Mouse (Mus musculus) lung, postnatal 0 days (tissue): ENCODE measurements around the gene Ccdc96.

Source experiments
- CTCF ChIP-seq: IDR thresholded peaks from 2 replicates; pipeline ENCODE4 v1.5.1; 2016; ENCODE audit warnings: antibody characterized with exemption, mild to moderate bottlenecking
- EP300 ChIP-seq: IDR thresholded peaks from 2 replicates; pipeline ENCODE4 v1.6.1; 2016; ENCODE audit warnings: antibody characterized with exemption, mild to moderate bottlenecking, control low read depth

GRCm38 (mm10) chr5:36447872-36448271, 36.5 kb upstream of the Ccdc96 start:
- TF ChIP-seq CTCF: no peak
- no peak for TF ChIP-seq EP300
